Mouse (Mus musculus): ENCODE data around the gene Palm2.
"Not testable (repeated sequence)": the region's sequence is repeated elsewhere in the genome, so short reads cannot be mapped to it uniquely, and the experiment has no call there.

Gene Palm2

DNA sequence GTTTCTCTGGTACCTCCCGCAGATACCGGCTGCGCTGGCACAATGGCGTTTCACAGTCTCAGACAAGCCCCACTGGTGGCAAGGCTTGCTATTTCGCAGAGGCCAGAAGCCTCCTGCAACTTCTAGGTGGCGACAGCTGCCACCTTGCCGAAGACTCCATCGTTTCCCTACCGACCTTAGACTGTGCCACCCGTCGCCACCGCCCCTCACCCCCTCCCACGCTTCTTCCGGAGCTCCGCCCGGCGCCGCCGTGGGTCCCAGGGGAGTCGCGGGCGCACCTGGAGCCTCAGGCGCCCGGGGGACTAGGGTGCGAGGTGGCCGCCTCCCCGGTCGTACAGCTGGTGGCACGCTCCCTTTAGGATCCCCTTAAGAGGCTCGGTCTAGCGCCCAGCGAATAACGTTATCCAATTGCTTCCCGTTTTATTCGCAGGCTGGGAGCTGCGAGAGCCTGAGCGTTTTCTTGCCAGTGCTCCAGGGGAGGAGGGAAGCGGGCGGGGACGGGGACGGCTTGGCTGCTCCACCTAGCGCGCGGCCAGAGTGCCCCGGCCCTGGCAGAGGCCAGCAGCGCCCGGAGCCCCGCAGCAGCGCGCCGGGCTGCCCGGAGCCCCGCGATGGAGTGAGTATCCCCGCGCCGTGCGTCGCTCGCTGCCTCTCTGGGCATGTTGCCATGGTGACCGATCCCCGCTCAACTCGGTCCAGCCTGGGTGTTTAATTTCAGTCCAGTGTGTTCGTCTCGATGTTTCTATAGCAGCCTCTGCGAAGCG is at the start of gene Palm2:
Gene Palm2, plus strand, starts transcription at position 307 of the 764 bp plus-strand sequence.
- peak; percentile 63 for DNase-seq

DNA sequence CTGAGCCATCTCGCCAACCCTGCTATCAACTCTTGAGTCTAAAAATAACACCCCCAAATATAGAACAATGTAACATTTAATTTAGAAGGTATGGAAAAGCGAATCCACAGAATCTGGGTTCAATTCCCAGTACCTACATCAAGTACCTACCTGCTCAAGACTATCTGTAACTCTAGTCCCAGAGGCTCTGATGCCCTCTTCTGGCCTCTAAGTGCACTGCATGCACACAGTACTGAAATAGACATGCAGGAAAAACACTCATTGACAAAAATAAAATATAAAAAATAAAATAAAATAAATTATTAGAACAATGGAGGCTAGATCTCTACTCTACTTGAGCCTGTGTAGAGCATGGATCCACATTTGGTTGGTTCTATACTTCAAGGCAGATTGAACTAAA is 49.7 kb upstream of the Palm2 start:
- DNase-seq: peak; percentile 11

DNA sequence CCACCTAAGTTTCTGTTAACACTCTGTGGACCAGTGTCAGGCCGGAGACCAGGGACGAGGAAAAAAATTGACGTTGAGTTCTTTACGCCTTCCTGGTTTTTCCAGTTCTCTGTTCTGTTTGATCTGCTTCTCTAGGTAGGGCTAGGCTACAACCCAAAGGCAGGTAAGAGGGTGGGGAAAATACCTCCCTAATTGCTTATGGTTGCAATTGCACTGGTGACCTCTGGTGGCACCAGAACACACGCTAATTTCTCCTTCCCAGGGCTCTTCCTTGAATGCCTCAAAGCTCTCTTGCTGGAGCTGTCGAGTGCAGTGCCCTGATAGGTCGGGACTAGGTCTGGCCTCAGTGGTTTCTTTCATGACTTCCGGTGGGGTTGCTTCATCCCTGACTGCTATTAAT is 42.9 kb upstream of the Palm2 start:
- DNase-seq: no peak

DNA sequence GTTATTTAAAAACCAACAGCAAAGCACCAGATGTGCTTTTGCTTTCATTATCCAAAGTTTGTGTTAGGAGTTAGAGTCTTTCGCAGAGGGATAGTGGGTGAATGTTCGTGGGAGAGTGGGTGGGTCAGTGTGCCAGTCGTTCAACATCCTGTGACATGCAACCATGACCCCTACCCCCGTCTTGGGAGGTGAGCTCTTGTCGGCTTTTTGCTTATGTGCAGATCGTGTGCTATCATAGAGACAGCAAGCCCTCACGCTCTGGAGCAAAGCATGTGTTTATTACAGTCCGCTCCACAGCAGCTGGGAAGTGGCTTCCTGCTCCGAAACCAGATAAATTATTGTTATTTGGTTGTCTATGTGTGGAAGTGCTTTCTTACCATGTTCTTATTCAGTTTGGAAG is 37.6 kb upstream of the Palm2 start:
- no peak for DNase-seq

DNA sequence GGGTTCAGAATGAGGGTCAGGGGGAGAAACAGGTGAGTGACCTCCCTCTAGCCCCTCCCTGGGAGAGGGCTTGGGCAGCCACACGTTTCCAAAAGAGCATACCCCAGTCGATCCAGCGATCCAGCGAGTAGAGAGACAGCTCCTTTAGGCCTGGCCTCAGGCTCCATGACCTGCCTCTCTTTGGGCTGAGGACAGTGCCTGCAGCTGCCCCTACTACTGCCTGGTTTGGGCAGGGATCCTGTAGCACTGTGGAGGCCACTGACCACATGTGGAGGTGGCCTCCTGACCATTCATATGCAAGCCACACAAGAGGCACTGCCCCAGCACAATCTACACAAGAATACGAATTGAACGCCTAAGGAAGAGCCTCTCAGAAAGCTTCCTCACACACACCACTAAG is 21.7 kb upstream of the Palm2 start:
- not testable (repeated sequence) for DNase-seq

DNA sequence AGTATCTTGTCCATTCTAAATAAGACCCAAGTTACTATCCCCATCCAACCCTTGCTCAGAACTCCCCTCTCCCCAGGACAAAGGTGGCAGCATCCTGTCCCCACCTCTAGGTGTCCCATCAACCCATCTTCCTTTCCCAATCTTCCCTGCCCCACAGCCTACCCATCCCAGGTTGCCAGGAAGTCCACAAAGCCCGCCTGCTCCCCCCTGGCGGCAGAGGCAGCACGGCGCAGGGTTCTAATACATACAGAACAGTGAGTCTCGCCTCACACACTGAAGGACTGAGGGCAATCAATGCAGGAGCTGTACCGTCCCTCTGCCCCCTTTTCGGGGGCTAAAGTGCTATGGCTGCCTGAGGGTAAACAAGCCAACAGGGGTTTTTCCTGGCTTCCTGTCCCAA is 21.0 kb upstream of the Palm2 start:
- no peak for DNase-seq

DNA sequence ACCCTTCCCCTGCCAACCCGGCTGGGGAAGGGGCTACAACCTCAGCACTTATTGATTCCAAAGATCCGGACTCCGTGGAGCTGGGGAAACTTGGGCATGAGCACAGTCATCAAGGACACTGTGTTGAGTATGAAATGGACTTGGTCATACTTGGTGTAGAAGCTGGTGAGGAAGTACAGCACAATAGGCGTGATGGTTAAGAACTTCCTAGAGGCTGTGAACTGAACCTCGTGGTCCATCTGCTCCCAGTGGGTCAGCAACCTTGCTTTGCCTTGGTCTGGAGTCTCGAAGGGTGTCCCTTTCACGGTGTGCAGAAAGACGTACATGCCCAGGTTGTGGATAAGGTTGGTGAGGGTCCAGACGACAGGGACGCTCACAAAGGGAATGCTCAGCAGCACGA is 20.4 kb upstream of the Palm2 start:
- DNase-seq: not testable (repeated sequence)

DNA sequence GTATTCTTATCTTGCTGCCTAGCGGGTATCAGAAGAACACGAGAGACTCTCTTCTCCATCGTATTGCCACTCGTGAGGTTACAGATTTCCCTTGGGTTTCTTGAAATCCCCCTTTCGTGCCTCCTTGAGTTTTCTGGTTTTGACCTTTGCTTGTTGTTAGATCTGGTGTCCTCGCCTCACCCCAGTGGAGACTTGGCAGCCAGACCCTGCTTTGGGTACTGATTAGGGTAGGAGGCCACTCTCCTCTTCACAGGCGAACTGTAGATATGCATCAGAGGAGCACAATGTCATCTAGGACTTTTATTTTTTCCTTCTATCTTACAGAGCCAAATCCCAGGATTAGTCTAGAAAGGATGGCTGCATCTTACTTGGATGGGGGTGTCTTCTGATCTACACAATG is 10.0 kb upstream of the Palm2 start:
- DNase-seq: no peak

DNA sequence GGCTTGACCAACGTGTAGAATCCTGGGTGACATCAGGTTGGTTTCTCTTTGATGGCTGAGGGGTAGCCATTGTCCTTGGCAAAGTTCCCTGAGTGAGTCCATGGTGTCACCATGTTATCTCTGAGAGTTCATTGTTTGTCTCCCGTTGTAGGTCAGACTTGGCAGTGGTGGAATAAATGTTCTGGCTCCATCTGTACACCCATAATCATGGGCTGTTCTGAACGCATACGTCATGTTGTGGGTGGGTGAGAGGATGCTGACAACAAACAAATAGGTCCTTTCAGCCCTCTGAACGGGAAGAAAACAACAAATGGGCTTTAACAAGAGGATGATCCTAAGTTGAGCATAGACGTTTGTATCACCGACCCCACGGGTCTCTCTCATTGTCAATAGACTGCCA is 5.7 kb upstream of the Palm2 start:
- DNase-seq: no peak

DNA sequence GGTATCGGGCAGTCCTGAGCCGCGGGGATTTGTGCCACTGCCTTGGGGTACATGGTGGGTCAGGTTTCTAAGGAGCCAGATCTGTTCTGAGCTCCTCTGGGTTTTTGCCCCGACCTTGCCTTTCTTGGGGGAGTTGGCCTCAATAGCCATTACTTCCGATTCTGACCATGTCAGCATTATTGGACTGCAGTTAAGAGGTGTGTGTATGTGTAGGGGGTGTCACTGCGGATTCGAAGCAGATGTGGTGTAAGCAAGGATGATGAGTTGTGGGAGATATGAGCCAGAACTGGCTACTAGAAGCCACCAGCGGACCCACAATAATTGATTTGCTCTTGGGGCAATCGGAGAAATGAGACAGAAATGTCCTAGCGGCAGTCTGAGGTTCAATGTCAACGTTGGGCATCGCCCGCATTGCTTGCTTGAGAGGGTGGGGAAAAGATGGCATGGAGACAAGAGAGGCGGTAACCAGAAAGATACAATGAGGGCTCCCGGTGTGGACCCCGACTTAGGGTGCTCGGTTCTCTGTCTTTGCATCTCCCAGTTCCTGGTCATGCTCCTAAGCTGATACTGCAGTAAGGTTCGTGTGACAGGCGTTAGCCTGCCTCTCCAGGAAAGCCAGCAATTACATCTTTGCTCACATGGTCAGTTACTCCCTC is 786 bp downstream of the Palm2 start:
- no peak for DNase-seq

DNA sequence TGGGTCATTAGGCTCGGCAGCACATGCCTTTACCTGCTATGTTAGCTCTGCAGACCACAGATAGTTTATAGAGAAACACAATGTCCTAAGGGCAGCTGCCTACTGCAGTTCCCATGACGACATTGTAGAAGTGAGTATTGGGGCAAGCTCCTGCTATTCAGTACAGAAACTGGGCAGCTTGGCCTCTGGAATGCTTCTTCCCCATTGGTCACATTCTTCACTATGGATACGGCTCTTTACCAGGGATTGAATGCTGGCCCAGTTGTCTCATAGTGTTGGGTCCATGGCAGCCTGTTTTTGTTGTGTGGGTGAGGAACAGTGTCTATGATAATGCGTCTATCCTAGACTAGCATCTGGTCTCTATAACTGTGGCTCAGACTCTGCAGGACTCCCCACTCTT is 2.2 kb downstream of the Palm2 start:
- DNase-seq: no peak

DNA sequence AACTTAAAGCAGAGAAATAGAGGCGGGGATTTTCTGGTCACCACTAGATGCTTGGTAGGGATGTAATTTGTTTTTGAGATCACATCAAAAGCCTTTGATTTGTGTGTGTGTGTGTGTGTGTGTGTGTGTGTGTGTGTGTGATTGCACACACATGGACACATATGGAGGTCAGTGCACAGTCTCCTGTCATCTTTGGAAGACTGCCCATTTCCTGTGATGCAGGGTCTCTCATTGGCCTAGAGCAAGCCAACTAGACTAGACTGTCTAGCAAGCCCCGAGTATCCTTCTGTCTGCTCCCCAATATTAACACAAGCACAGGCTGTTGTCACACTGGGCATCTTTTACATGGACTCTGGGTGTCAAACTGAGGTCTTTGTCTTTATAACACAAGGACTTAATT is 12.0 kb downstream of the Palm2 start:
- DNase-seq: no peak

DNA sequence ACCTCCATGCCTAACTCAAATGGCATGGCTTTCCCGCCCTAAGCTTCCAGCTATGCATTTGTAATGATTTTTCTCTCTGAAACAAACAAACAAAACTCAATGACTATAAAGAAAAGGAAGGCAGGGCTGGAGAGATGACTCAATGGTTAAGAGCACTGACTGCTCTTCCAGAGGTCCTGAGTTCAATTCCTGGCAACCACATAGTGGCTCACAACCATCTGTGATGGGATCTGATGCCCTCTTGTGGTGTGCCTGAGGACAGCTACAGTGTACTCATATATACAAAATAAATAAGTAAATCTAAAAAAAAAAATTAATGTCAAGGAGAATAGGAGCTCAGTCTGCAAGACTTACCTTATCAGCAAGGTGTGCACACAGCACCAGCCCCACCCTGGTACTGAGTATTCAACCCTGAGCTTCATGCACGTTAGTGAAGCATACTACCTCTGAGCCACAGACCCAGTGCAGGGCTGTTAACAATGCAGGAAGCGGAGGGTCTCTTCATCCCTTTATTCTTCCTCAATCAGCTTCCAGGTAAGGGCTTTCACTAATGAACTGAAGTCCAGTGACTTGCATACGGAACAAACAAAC is 12.9 kb downstream of the Palm2 start:
- no peak for DNase-seq

DNA sequence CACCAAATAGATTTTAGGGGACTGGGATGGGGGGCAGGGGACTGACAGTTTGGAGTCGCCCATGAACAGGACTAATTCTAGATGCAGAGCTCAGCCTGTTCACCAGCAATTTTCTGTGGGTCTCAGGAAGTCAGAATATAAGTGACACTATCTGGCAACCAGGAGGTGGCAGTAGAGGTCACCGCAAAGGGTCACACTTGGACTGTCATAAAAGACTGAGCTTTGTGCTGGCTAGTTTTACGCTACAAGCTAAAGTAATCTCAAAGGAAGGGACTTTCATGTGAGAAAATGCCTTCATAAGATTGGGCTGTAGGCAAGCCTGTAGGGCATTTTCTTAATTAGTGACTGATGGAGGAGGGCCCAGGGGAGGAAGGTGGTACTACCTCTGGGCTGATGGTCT is 17.8 kb downstream of the Palm2 start:
- peak; percentile 42 for DNase-seq

DNA sequence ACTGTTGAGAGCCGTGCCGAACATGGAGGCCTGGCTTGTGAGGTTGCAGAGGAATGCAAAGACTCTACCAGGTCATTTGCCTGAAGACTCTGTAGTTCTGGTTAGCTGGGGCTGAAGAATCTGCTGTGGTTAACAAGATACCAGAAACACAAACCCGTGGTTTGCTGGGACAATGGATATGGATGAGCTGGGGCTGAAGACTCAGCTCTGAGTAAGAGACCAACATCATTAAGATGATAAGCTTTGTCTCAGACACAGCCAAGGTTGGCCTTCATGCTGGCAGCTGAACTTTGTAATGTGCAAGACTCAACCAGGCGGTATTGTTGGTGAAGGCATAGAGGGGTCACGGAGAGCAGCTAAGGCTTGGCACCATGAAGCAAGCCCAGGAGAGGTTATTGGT is 18.6 kb downstream of the Palm2 start:
- no peak for DNase-seq

DNA sequence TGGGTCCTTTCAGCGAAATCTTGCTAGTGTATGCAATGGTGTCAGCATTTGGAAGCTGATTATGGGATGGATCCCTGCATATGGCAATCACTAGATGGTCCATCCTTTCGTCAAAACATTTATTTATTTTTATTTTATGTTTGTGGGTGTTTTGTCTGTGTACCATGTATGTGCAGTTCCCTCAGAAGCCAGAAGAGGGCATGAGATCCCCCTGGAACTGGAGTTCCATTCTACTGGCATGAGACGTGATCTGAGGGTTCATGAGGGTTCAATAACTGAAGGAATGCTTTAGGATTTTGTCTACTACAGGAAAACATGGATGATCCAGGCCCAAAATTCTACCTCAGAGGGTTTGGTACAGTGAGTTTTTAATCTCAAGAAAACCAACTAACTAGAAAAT is 28.3 kb downstream of the Palm2 start:
- peak; percentile 10 for DNase-seq

DNA sequence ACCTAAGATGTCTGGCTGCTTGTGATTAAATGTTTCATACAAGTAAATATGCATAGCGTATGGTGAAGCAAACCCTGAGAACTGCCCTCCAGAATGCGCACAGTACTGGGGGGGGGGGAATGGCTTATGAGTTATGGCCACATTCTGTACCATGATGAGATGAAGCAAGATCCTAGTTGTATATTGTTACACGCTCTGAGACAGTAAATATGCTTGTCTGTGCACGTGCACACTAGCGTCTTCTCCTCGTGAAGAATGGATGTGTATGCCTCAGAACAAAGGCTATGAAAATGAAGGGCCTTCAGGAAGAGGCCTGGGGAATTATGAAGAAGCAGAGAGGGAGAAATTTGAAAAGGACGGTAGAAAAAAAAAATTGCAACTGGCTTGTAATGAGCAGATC is 48.4 kb downstream of the Palm2 start:
- DNase-seq: no peak

DNA sequence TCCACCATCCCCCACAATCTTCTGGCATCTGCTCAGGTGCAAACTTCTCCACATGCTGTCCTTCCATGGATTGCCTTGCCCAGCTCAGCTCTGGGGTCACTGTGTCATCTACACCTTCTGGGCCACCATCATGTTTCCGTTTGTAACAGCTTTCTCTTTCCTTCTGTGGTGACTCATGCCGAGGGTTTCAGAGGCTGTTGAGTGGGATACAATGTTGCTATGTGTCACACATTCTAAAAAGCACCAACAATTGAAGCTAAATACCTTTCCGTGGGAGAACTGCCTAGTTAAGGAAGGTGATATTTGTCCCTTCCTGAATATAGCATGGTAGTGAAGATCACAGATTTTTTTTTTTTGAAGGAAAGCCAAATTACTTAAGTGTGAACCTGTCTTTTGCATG is 52.3 kb downstream of the Palm2 start:
- DNase-seq: no peak

DNA sequence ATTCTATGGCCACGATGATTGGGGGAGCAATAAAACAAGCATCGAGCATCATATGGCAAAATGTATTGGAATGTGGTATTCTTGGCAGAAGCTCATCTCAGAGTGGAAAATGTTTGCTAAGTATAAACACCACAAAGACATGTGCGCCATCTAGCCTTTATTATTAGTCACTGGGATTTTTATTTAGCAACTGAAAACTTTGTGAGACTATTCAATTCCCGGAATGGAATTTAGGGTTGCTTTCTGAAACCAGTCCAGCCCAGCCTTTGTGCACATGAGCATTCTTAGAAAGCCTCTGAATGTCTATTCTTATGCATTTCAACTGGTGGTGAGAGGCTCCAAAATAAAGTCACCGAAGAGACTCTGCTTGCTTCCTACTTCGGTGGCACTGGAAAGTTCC is 55.8 kb downstream of the Palm2 start:
- no peak for DNase-seq

DNA sequence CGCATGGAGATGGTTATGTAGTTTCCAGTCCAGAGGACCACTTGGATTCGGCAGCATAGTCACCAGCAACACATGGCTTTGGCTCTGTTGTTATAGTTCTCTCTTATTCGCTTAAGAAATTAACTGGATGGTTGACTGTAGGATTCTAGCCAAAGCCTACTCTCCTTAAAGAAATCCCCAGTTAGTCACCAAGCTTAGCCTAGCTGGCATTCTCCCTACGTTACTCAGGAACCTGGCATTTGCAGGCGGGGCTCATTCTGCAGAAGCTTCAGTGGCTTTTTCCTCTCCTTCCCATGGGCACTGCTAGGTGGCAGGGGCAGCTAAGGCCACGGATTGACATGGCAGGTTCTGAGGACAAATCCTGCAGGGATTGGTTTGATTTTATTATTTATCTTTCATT is 70.7 kb downstream of the Palm2 start:
- DNase-seq: no peak

DNA sequence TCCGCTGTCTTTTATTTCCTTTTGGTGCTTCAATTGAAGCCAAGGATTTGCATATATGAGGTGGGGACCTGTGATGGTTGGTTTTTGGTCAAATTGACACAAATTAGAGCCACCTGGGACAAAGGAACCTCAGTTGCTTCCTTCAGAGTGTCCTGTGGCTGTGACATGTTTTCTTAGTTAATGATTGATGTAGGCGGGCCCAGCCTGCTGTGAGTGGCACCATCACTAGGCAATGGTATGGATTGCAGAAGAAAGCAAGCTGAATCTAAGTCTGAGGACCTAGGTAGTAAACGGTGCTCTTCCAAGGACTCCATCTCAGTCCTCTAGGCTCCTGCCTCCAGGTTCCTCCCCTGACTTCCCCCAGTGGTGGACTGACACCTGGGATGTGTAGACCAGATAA is 76.5 kb downstream of the Palm2 start:
- DNase-seq: no peak

DNA sequence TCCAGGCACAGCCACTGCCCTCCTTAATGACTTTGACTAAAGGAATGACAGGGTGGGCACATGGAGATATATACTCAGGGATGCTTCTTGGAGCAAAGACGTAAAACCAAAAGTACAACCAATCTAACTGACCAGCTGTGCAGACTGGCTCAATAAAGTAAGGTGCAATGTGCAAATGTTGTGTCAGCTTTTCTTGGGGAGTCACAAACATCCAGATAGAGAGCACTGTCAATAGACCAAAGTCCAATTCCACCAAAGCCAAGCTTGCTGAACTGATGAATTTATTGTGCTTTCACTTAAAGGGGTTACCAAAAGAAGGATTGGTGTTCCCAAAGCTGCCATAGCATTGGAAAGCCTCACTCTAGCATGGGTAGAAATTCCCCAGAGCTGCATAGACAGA is 77.7 kb downstream of the Palm2 start:
- DNase-seq: no peak

DNA sequence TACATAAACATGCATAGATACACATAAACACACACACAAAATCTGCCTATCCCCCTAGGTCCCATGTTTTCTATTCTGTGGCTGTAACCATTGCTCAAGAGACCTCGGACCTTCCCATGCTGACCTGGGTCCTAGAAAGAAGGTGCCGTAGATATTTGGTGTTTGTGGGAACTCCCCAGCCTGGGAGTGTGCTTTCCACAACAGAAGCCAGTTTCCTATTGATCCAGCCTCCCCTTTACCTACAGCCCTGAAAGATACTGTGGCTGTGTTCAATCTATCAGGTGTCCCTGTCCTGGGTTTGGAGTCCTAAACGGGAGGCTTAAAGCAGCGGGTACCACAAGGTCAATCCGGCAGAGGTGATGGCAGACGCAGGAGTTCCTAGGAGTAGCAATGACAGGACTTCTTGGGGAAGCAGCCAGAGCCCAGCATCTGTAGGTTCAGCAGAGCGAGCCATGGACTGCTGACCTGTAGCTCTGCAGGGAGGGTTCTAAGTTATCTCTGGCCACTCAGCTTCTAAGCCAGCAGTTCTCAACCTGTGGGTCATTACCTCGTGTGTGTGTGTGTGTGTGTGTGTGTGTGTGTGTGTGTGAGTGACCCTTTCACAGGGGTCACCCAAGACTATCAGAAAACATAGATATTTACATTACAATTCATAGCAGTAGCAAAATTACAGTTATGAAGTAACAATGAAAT is 79.3 kb downstream of the Palm2 start:
- DNase-seq: no peak

All from thymus, postnatal 25 days (tissue).